Mouse (Mus musculus): ENCODE results near the gene Aco2.

- no peak for TF ChIP-seq CTCF (IDR thresholded peaks at IDR 0.05)
- no peak for TF ChIP-seq POLR2A (IDR thresholded peaks at IDR 0.05; ENCODE audit: insufficient read depth, low read depth, low read length)
- no peak for TF ChIP-seq EP300 (IDR thresholded peaks at IDR 0.05; ENCODE audit: insufficient read depth, low read depth, low read length)
These were observed 20.7 kb upstream of the Aco2 start for GRCm38 (mm10) chr15:81851375-81851774.

Measured in heart, adult 2 months (tissue).